Mouse (Mus musculus): ENCODE data around the gene Chmp6.

Gene Chmp6

DNA sequence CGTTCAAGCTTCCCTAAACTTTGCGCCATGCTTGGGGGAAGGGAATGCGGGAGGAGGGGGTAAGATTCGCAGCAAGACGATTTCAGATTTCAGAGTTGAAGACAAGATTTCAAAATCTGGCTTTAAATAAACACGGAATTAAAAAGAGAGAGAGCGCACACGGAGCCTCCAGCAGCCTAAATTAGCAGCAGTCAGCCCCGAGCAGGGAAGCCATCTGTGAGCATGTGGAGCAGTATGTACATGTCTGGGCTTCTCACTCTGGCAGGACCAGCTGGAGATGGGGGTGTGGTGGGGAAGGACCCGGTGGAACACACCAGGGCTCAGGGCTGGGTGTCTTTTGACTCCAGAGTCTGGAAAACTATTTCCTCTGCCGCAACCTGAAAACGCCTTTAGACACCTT lies 24.0 kb downstream of the Chmp6 start:
- DNase-seq (ENCODE audit: low spot score in 2 of 2): peak; percentile 70 to 85

DNA sequence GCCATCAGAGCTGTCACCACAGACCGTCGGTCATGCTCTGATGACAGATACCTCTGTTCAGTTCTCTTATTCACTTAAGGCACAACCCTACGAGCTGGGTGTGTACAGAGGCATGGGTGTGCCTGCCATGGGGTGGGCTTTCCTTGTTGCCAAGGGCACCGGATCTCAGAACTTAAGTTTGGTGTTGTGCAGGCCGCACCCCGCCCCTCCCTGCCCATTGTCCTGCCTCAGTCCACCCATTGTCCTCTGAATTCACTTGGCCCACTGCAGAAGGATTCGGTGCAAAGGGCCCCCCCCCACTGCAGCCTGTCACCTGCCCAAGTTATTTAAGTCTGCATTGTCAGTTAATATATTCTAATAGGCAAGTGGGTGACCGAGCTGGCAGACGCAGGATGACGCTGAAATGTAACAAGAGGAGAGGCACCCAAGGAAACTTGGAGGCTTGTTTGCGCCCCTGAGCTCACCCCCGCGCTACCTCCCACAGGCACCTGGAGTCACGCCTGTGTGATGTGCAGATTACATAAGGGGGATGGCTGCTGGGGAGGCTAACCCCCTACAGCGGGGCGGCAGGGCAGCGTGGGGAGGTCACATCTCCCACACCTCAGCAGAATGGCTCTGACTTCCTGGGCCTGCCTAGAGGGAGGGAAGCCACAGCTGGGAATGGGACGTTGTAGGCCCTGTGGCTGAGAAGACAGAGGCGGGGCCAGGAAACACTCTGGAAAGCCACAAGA lies 24.7 kb downstream of the Chmp6 start:
- DNase-seq (ENCODE audit: low spot score in 2 of 2): peak in 1 of 2 experiments; percentile 72

DNA sequence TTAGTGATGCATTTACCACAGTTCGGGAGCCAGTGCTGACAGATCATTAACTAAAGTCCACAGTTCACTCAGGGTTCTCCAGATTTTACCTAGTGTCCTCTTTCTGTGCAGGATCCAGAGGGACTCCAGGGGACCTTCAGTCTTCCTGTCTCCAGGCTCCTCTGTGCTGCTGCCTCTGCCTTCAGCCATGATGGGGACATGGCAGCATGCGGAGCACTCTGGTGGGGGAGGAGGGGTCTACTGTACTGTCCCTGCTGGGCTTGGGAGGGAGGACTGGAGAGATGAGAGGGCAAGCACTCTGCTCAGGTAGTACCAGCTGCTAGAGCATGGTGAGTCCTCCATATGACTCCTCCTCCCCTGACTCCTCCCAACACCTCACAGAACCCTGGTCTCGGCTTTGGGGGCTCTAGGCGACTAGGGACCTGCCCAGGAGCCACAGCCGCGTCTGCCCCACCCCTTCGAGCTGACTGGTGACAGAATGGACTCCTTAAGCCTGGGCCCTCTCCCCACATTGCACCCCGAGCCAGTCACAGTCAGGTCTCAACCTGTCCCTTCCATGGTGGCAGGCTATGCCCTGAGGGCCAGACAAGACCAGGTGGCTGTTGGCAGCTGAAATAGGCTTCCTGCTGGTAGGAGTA lies 26.0 kb downstream of the Chmp6 start:
- no peak for DNase-seq (ENCODE audit: low spot score in 2 of 2)

DNA sequence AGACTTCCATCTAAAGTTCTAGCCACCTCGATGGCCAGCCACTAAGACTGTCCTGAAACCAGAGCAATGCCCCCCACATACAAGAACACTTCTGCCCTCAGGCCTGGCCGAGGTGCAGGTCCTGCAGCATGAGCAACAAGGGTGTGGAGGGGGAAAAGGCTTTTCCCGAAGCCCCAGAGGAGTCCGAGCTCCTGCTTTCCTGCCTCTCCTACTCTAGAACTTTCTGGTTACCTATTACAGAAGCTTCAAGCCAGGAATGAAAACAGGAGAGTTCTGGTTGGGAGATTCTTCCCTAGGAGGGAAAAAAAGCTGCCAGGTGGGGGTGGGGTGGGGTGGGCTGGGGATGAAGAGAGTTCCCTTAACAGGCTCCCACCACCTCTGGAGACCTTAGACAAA lies 26.5 kb downstream of the Chmp6 start:
- DNase-seq (ENCODE audit: low spot score in 2 of 2): no peak

DNA sequence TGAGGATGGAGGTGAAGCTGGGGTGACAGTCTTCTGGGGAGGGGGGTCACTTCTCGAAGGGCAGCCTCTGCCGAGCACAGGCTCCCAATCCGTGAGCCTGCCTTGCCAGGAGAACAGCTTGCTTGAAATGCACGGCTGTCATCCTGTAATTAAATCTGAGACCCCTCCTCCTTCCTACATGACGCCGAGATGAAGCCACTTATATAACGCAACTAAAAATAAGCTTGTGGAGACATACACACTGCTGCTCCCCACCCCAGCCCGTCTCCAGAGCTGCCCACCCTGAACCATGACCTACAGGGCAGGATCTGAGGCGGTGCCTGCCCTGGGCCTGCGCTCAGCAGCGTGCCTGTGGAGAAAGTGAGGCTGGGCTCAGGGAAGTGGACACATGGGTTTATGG lies 26.9 kb downstream of the Chmp6 start:
- peak in 1 of 2 experiments; percentile 53 for DNase-seq (ENCODE audit: low spot score in 2 of 2)

DNA sequence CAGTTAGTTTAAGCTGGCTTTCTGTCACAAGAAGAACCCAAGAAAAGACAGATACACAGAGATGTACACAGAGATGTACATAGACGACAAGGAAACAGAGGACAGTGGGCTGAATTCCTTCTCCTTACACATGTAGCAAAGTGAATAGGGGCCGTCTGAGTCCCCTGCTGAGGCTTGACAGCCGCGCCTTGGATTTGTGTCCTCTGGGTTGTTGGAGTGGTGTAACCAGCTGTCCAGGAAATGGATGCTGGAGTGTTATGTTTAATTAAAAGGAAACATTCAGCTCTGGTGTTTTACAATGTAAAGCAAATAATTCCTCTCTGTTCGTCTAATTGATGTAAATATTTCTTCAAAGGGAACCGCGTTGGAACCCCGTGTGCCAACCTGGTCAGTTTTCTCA lies 28.6 kb downstream of the Chmp6 start:
- DNase-seq (ENCODE audit: low spot score in 2 of 2): no peak

DNA sequence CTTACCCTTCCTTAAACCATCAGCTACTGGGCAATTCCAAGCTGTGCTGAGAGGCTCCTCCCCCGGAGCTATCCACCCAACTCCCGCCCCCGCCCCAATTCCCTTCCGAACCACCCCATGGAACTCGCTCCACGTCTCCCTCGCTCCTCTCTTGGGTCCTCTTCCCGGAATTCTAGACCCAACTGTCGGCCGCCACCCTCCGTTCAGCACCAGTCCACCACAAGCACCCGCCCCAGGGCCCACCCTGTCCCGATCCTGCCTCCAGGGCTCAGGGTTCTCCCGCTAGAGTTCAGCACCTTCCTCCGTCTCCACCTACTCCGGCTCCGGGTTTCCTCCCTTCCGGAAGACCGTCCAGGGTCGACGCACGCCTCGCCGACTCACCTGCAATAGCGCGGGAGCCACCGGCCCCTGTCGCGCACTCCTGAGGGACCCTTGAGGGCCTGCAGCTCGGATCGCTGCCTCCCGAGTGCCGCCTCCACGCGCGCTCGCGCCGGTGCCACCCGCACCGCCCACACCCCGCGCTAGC lies 29.0 kb downstream of the Chmp6 start:
- no peak for DNase-seq (ENCODE audit: low spot score in 2 of 2)

DNA sequence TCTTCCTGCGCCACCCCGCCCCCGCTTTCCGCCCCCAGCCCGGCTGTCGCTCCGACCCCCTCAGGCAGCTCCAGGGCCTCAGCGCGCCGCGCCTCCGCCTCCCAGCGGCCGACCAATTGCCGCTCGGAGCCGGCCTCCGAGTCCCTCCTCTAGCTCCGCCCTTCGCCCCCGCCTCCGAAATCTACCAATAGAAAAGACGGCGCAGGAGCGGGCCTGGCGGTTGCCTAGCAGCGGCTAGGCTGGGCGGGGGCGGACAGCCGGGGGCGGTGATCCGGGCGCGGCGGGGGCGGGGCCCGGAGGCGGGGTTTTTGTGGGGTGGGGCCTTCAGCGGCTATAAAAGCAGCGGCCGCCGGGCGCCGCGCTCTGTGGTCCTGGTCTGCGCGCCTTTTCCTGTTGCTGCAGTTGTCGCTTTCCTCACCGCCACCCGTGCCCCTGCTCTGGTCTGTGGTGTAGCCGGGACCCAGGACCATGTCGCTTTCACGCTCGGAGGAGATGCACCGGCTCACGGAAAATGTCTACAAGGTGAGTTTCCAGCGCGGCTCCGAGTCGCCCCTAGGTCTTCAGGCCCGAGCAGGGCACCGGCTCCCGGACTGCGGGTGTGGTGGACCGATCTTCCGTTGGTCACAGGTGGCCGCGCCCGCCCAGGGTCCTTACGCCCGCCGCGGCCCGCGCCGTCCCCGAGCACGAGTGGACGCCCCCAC lies 29.6 kb downstream of the Chmp6 start, which contains the start of gene Baiap2:
Gene Baiap2, plus strand, starts transcription at position 37 of the 701 bp plus-strand sequence.
- DNase-seq (ENCODE audit: low spot score in 2 of 2): peak; percentile 93 to 97

DNA sequence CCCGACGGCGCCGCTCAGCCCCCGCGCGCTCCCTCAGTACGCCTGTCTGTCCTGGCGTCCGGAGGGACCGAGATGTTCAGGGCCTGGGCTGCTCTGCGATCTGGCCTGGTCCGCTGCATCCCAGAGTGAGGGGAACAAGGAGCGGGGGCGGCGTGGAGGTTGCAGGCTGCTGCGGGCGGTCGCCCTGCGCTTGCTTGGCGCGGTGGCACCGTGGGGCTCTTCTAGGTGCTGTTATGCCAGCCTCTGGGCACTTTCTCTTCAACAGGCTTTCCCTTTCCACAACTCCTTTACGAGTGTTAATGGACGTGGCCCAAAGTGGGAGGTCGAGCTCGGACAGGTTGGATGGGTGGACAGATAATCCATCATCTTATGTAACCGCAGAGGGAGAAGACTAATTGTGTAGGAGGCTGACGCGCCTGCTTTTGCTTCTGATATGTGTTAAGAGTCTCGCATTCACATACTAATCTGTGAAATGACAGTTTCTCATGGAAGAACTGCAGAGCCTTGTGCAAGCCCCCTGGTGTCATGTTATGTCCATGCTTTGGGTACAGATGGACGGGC lies 30.3 kb downstream of the Chmp6 start:
- no peak for DNase-seq (ENCODE audit: low spot score in 2 of 2)

DNA sequence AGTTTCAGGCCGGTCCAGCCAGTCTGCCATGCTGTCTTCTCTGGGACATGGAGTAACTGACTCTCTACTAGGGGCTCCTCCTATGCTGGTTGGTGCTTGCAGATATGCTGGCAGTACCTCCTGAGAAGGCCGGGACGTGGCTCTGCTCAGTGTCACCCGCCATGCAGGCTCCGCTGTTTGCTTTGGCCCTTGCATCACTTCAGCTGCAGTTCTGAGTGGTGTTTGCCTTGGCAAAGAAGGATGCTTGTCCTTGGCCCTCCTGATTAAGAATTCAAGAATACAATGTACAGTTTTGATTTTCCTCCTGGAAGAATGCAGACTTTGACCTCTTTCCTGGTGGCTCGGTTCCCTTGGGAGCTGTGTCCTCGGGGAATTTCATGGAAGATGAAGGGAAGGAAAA lies 32.1 kb downstream of the Chmp6 start:
- no peak for DNase-seq (ENCODE audit: low spot score in 2 of 2)

DNA sequence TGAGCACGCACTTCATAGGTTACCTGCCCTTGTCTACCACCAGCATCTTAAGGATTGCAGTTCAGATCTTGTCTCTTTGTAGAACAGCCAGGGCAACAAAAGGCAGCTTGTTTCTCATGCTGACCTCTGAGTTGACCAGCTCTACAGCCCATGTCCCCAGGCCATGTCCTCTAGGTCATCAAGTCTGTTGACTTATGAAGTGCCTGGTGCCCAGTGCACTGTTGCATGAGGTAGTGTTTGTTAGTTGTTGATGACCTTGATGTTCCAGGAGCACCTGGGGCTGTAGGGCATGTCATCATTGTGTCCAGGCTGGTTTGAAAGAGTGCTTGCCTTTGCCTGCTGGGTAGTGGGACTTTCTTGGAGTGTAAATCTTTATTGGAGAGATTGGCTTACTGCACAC lies 34.2 kb downstream of the Chmp6 start:
- DNase-seq (ENCODE audit: low spot score in 2 of 2): no peak

DNA sequence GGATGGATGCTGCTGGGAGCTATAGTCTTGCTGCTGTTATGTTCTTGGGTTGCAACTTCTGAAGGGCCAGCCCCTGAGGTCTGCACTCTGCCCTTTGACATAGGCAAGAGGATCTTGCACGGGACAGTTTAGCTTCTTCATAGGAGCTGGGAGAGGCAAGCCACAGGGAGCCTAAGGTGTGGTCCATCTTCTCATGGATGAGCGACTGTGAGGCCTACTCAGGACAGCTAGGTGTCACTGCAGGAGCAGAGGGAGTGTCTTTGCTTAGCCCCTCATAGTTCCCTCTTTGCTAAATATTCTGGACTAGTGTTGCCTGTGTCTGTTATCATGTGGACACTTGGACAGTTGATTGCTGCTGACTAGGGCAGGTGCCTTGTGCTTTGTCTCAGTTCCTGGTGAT lies 34.7 kb downstream of the Chmp6 start:
- no peak for DNase-seq (ENCODE audit: low spot score in 2 of 2)

DNA sequence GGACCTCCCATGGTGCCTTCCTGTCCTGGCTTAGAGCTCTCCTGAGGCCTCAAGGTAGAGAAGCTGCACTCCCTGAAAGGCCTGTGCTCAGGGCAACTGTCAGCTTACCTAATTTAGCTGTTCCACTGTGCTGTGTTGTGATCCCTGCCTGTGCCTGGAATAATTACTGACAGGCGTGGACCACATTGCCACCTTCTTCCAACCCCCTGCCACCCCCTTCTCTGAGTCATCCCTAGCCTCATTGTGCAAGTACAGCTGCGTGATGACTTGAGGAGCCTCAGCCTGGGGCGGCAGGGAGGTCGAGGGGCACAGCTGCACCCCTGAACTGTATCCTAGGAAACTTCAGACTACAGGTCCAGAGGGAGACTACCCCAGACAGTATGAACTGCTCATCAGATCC lies 35.1 kb downstream of the Chmp6 start:
- DNase-seq (ENCODE audit: low spot score in 2 of 2): no peak

DNA sequence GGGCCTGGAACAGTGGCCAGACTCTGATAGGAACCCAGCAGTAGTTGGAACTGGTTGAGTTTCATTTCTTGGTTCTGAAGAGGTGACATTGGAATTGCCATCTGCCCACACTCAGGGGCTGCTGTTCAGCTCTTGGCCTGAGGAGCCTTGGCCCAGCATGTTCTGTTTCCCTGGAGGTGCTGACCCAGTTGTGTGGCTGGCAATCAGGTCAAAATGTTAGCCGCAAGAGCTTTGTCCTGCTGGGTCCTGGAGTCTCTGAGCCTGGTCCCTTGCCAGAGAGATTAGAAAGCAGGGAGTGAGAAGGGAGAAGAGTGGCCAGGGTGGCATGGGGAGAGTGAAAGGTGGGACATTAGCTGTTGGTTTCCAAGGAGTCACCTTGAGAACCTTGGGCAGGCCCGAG lies 35.6 kb downstream of the Chmp6 start:
- no peak for DNase-seq (ENCODE audit: low spot score in 2 of 2)

DNA sequence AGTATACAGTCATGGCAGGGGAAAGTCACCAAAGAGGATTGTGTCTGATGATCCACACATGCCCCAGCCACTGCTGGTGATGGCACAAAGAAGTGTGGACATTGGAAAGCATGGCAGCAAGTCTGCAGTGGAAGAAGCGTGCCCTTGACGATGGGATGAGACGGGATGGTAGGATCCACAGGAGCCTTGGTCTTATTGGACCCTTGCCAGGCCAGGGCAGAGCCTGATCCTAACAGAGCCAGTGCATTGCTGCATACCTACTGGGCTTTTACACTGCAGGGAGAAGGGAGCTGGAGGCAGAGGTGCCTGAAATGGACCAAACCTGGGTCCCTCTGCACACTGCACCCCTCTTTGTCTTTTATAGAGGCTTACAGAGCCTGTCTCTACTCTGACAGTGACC lies 37.3 kb downstream of the Chmp6 start:
- no peak for DNase-seq (ENCODE audit: low spot score in 2 of 2)

DNA sequence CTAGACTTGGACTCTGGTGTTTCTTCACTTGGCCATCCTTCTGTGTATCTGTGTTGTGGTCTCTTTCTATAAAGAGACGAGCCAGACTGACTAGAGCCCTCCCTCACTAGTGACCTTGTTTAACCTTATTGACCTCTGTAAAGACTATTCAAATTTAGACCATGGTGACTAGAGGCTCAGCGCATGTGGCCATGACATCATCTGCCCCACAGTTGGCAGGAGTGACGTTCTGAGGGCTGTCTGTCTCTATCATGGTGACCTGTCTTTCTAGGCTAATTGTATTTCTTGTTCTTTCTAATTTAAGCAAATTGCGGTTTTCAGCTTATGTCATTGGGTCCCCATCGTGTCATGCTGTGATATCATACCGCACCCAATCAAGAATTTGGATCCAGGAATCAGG lies 38.1 kb downstream of the Chmp6 start:
- DNase-seq (ENCODE audit: low spot score in 2 of 2): no peak

DNA sequence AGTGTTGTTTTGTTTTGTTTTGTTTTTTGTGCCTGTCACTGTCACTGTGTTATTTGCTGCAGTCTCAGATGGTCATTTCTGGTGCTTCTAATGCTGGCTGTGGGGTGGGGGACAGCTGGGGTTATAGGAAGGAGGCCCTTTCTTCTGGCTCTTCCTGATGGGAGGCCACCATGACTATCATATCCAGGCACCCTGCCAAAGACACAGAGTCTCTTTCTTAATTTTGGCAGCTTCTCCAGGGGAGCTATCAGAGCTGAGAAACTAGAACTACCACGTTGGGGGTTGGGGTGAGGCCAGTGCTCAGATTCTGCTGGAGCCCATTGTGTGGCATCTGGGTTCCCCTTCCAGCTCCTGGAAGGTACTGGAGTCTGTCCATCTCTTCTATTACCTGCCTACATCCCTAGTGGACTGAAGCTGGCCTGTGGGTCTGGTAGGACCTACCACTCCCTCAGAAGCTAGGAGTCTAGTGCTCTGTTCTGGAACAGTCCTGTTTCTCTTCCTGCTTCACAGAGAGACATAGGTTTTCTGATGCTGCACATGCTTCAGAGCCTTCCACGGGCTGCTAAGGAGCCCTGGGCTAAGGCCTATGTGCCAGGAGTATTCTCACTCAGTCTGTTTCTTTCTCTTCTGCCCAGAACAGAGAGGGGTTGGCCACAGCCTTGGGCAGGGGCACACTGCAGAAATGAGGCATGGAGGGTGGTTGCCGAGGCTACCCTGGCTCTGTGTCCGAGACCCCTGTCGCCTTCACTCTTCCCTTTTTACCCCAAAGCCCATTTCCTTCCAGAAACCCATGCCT lies 39.4 kb downstream of the Chmp6 start:
- DNase-seq (ENCODE audit: low spot score in 2 of 2): no peak

DNA sequence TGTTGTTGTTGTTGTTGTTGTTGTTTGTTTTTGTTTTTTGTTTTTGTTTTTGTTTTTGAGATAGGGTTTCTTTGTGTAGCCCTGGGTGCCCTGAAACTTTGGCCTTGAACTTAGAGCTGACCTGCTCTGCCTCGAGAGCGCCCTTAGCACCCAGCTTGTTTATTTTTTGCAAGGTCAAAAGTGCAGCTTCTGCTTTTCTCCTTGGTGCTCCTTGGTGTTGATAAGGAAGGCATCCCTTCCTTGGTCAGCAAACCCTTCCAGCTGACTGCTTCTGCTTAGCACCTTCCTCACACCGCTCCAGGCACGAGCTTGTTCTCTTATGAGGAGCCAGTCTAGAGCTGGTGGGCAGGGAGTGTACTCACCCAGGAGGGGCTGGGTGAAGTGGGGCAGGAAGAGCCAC lies 41.0 kb downstream of the Chmp6 start:
- no peak for DNase-seq (ENCODE audit: low spot score in 2 of 2)

DNA sequence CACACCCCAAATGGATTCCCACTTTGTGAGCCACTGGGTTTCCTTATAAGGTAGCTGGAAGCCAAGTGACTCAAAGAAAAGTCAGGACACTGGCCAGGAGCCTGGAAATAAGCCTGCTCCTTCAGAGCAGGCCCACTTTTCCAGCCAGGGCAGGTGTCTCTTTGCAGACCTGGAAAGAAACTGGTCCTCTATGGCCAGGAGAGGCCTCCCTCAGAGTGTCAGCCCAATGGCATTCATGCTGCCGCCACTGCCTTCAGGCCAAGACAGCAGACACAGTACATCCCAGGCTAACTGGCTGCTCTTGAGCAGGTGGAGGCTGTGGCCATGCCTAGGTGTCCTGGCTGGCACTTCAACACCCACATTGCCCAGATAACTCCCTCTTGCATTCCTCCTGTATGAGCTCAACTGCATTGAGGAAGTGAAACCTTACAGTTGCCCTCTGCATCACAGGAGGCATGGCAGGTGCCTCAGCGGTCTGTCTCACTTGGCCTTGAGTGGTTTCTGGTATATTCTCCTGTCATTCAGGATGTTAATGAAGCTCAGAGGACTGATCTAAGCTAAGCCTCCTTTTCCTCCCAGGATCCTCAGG lies 41.6 kb downstream of the Chmp6 start:
- DNase-seq (ENCODE audit: low spot score in 2 of 2): no peak

DNA sequence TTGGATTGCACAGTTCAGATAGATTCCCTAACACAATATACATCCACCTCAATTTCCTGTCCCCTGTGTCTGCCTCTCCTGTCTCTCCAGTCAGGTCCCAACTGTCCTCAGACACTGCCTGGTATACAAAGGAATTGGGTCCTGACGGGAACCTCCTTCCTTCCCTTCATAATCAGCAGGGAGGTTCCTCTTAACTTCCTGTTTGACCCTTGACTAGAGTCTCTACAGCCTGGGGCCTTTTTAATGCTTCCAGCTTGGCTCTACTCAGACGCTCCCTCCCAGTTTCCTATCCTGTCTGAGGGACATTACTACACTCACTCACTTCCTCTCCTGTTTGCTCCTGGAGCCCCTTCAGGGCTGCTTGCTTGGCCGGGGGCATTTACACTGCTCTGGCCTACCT lies 42.2 kb downstream of the Chmp6 start:
- DNase-seq (ENCODE audit: low spot score in 2 of 2): no peak

DNA sequence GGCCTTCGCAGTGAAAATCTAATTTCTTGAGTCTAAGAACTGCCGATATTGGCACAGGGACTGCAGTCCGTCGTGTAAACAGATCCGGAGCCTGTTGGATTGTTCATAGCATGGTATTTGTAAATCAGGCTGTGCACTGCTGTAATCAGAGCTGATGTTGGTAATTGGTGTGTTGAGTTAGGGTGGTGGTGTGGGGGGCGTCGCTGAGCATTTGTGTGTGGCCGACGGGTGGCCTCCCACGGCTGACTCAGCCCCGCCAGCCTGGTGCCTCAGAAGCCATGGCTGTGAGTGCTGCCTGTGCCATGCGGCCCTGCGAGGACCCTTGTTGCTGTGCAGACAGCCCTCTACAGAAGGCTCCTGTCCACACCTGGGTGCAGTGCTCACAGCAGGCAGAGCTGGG lies 43.3 kb downstream of the Chmp6 start:
- no peak for DNase-seq (ENCODE audit: low spot score in 2 of 2)
